Mouse (Mus musculus) thymus, adult 2 months (tissue): ENCODE data around the gene Crabp2. TPM values are rescaled to one million over a fixed set of nuclear protein-coding genes. Genes with fewer than 3 reads are reported as not detected.

ENCODE experiments used
- DNase-seq: peaks from one replicate; pipeline ENCODE4 v3.0.0; 2021
- H3K27ac ChIP-seq: fragments of 200-500 bp; 2 replicates; pipeline ENCODE4 v1.5.1; 2012; ENCODE audit warnings: low read length, control low read depth; ENCODE audit not compliant: control insufficient read depth, insufficient read depth
- H3K27me3 ChIP-seq: fragments of 200-500 bp; 2 replicates; pipeline ENCODE4 v1.6.1; 2012; ENCODE audit warnings: mild to moderate bottlenecking, low read length, moderate library complexity, mixed read lengths; ENCODE audit not compliant: control insufficient read depth, insufficient read depth
- H3K36me3 ChIP-seq: fragments of 200-500 bp; 2 replicates; pipeline ENCODE4 v1.6.1; 2012; ENCODE audit warnings: mild to moderate bottlenecking, low read length, moderate library complexity; ENCODE audit not compliant: control insufficient read depth, insufficient read depth
- H3K4me1 ChIP-seq: fragments of 200-500 bp; replicated peaks from 2 replicates; pipeline ENCODE4 v1.6.1; 2012; ENCODE audit warnings: low read length; ENCODE audit not compliant: control insufficient read depth, insufficient read depth
- H3K4me3 ChIP-seq: fragments of 200-500 bp; 2 replicates; pipeline ENCODE4 v1.5.1; 2012; ENCODE audit warnings: mild to moderate bottlenecking, low read length, control low read depth, moderate library complexity; ENCODE audit not compliant: control insufficient read depth, insufficient read depth
- CTCF ChIP-seq: fragments of 200-500 bp; IDR thresholded peaks from 2 replicates; pipeline ENCODE4 v1.5.1; 2012; ENCODE audit warnings: mild to moderate bottlenecking, control low read depth, low read length, moderate library complexity, borderline replicate concordance; ENCODE audit not compliant: control insufficient read depth, poor library complexity, insufficient read depth; ENCODE audit errors: extremely low read depth
- POLR2A ChIP-seq: fragments of 200-500 bp; IDR thresholded peaks from 2 replicates; pipeline ENCODE4 v1.6.1; 2012; ENCODE audit warnings: mild to moderate bottlenecking, low read length, control low read depth, moderate library complexity; ENCODE audit not compliant: control insufficient read depth, poor library complexity, insufficient read depth; ENCODE audit errors: extremely low read depth
- WGBS: fragments of 180-500 bp; shearing (Covaris S2); methylation state at CpG from one replicate; pipeline ENCODE4 v1.1.7; 2018; 5-methylcytosine and 5-hydroxymethylcytosine counted together
- polyA plus RNA-seq: library from polyadenylated mRNA; depleted of rRNA; stranded (reverse); fragments of >200 nt; gene quantifications from 2 replicates; pipeline ENCODE4 v1.2.3, GENCODE M21; 2012

Crabp2 gene
- polyA plus RNA-seq, 1 experiment: 1.6 TPM

GRCm38 (mm10) chr3:87981894-87982835 lies 33.7 kb downstream of the Crabp2 start:
- peaks cover 16% of the 10 kb centered on the region for H3K4me1 ChIP-seq
- H3K27me3 ChIP-seq: no peaks in the 10 kb centered on the region
- no peak overlapping the region for H3K27ac ChIP-seq
- no peak for TF ChIP-seq POLR2A
- no peak for TF ChIP-seq CTCF
- 50% methylated on average over 12 of the region's 12 CpGs for WGBS
- no peak for DNase-seq
- H3K36me3 ChIP-seq: no peaks in the 10 kb centered on the region
- no peak overlapping the region for H3K4me3 ChIP-seq

- Histone ChIP-seq H3K4me3 (no peak overlapping the region), H3K27me3 (no peaks in the 10 kb centered on the region), H3K27ac (no peak overlapping the region), H3K36me3 (no peaks in the 10 kb centered on the region), H3K4me1 (peaks cover 23% of the 10 kb centered on the region)
- WGBS: 37% methylated on average over 13 of the region's 13 CpGs
- DNase-seq: no peak
- TF ChIP-seq POLR2A (no peak), CTCF (no peak)
Observed at GRCm38 (mm10) chr3:87982836-87983601, 34.6 kb downstream of the Crabp2 start.

GRCm38 (mm10) chr3:87983627-87984026 lies 35.2 kb downstream of the Crabp2 start:
- Histone ChIP-seq H3K4me3 (no peak overlapping the region), H3K4me1 (peaks cover 28% of the 10 kb centered on the region), H3K27ac (no peak overlapping the region), H3K36me3 (no peaks in the 10 kb centered on the region), H3K27me3 (no peaks in the 10 kb centered on the region)
- TF ChIP-seq POLR2A (no peak), CTCF (no peak)
- WGBS: 89% methylated on average over 6 of the region's 6 CpGs
- DNase-seq: no peak

GRCm38 (mm10) chr3:87984094-87984493 lies 35.6 kb downstream of the Crabp2 start:
- Histone ChIP-seq H3K27ac (no peak overlapping the region), H3K27me3 (no peaks in the 10 kb centered on the region), H3K4me1 (peaks cover 28% of the 10 kb centered on the region), H3K4me3 (no peak overlapping the region), H3K36me3 (no peaks in the 10 kb centered on the region)
- DNase-seq: no peak
- 64% methylated on average over 3 of the region's 3 CpGs for WGBS
- no peak for TF ChIP-seq CTCF
- TF ChIP-seq POLR2A: no peak

- WGBS: 81% methylated on average over 12 of the region's 12 CpGs
- peaks cover 28% of the 10 kb centered on the region for H3K4me1 ChIP-seq
- H3K27ac ChIP-seq: no peak overlapping the region
Observed at GRCm38 (mm10) chr3:87985505-87986320, 37.2 kb downstream of the Crabp2 start.

DNA sequence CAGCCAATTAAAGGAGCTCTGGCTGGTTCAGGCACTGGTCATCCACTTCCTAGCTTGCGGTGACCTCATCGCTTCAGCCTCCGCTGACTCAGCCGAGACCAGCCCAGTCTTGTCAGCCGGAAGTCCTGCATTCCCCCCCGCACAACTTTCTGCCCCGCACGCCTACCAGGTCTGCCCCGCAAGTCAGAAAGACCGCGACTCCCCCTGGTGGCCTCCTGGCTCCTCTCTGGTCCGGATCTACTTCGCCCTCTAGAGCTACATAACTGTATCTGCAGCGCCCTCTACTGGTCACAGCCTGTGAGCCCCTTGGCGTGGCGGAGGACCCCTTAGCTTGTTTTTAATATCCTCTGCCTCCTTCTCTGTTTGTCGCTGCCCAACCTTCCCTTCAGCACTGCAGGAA lies 38.4 kb downstream of the Crabp2 start:
- Histone ChIP-seq H3K4me1 (peaks cover 28% of the 10 kb centered on the region), H3K27me3 (no peaks in the 10 kb centered on the region)

More at GRCm38 (mm10) chr3:87985505-87986320, 37.2 kb downstream of the Crabp2 start:
- Histone ChIP-seq H3K36me3 (no peaks in the 10 kb centered on the region), H3K27me3 (no peaks in the 10 kb centered on the region), H3K4me3 (no peak overlapping the region)
- TF ChIP-seq POLR2A (no peak), CTCF (no peak)
- no peak for DNase-seq

More for the DNA sequence above, 38.4 kb downstream of the Crabp2 start:
- H3K36me3 ChIP-seq: no peaks in the 10 kb centered on the region
- peak; percentile 86 for DNase-seq
- 2% methylated on average over 17 of the region's 17 CpGs for WGBS
- H3K27ac ChIP-seq: no peak overlapping the region
- no peak overlapping the region for H3K4me3 ChIP-seq
- TF ChIP-seq POLR2A: no peak
- peak; percentile 100 for TF ChIP-seq CTCF
